Mouse (Mus musculus) heart, postnatal 4 days (tissue): ENCODE results near the gene Spata13. TPM values are rescaled to one million over a fixed set of nuclear protein-coding genes. Genes with fewer than 3 reads are reported as not detected.

Experiments
- DNase-seq: peaks from one replicate; pipeline ENCODE4 v3.0.0; 2021
- total RNA-seq, 2 experiments: library from RNA; stranded (reverse); gene quantifications; 2 replicates each; pipeline ENCODE4 v1.2.3; 2021

Spata13 gene
- total RNA-seq, 2 experiments from 2014 or later = 50.1 to 52.8 TPM

DNA sequence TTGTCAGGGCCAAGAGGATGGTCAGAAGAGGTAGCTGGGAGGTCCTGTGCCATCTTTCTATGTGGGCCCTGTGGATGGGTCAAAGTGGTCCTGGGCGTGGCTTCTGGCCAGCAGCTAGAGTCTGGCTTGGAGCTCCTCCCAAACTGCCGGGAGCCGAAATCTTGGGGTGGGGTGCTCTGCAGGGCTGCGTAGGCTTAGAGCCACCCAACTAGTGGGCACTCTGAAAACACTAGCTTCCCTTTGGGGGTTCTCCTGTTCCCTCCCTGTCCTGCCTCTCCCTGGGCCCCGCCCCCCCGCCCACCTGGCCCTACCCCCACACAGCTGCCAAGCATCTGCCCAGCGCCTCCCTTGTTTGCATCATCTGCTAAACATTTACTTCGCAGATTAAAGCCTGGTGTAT lies 87.5 kb downstream of the Spata13 start:
- no peak for DNase-seq

- no peak for DNase-seq
Observed at GRCm38 (mm10) chr14:60721938-60722337, 88.1 kb downstream of the Spata13 start.

DNA sequence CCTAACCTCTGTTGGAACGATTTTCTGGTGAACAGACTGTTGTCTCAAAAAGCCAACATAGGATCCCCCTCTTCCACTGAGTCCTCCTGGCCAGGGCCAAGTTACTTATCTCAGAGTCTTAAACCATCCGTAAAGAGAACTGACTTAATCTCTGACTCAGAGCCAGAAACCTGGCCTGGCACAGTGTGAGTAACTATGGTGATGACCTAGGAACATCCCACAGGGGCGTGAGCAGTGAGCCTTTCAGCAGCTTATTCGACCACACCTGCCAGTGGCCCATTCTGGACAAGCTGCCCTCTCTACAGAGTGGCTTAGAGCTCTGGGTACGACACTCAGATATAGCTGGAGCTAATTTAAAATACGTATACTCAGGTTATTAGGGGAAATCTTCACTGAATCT lies 92.3 kb downstream of the Spata13 start:
- DNase-seq = peak; percentile 62

- DNase-seq = no peak
Observed at GRCm38 (mm10) chr14:60727130-60727529, 93.3 kb downstream of the Spata13 start.

DNA sequence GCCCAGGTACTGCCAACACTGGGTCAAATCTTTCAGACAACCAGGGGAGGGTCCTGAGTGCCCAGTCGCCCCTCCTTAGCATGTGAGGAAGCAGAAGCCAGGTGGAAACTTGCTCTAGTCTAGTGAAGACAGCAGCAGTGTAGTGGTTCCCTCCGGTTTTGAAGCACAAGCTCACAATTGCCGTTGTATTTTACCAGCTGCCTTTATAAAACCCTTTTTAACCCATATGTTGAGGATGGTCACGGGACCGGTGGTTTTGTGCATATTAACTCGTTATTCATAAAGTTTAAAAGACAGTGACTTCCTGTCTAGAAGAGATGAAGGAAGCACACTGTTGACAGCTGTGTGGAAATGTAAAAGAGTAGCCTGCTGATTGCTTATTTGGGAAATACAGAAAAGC lies 98.3 kb downstream of the Spata13 start:
- DNase-seq = no peak

- peak; percentile 77 for DNase-seq
Observed at GRCm38 (mm10) chr14:60732787-60733186, 99.0 kb downstream of the Spata13 start.

GRCm38 (mm10) chr14:60733706-60734105 lies 99.9 kb downstream of the Spata13 start:
- DNase-seq = no peak

DNA sequence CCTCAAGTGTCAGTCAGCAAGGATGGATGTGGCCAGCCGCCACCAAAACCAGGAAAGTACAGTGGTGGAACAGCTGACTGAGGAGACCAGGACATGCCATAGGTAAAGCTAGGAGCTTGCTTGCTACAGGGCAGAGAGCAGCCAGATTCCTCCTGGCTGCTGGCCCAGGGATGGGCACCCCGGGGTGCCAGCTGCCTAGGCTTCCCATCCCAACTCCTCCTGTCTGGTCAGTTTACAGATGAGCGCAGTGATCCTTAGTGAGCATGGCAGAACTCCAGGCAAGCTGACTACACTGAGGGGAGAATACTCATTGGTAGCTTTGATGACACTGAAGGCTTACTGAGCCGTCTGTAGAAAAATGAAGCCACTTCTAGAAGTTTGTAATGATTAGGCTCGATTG lies 101.4 kb downstream of the Spata13 start:
- no peak for DNase-seq

- DNase-seq = no peak
Observed at GRCm38 (mm10) chr14:60735848-60736547, 102.2 kb downstream of the Spata13 start.

DNA sequence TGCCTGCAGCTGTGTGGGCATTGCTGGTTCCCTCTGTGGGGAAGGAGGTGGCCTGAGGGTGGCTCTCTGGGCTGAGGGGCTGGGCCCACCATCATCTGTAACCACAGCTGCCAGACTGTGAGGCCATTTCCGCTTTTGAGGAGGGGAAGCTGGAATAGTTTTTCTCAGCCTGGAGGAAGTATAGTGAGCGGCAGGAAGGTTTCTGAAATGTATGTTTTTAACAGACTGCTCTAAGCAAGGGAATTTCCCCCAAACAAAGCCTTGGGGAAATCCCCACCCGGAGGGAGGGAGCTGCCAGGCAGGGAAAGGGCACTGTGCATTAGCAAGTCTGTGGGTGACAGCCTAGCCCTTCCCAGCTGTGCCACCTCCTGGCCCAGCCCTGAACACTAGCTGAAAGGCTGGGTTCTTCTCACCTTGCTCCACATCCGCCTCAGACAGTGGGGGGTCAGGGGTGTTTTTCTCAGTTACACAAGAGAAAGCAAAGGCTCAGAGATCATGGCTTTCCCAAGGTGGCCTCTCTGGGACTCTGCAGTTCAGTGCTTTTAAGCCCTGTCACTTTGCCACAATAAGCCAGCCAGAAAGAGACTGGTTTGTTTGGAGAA lies 102.9 kb downstream of the Spata13 start:
- DNase-seq = peak; percentile 62

- no peak for DNase-seq
Observed at GRCm38 (mm10) chr14:60737202-60737611, 103.4 kb downstream of the Spata13 start.

GRCm38 (mm10) chr14:60738434-60738938 lies 104.7 kb downstream of the Spata13 start:
- no peak for DNase-seq

GRCm38 (mm10) chr14:60739155-60739554 lies 105.4 kb downstream of the Spata13 start:
- no peak for DNase-seq

GRCm38 (mm10) chr14:60739616-60740015 lies 105.8 kb downstream of the Spata13 start:
- no peak for DNase-seq

GRCm38 (mm10) chr14:60740507-60740906 lies 106.7 kb downstream of the Spata13 start:
- DNase-seq = no peak

DNA sequence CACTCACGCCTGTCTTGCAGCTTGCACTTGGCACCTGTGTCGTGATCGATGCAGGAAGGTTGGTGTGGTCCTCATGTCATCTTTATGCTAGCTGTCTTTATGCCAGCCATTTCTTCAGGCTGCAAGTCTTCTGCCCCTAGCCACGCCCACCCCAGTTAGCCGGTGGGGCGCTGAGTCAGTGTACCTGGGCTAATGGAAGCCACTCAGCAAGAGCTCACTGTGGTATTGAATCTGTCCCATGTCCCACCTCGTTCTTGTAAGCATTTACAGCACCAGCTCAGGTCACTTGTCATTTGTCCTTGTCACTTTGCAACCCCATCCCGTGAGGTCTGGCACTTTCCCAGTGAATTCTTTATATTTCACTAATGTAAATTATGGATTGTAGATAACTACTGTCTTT lies 107.2 kb downstream of the Spata13 start:
- peak; percentile 51 for DNase-seq

- DNase-seq = peak; percentile 92
Observed at GRCm38 (mm10) chr14:60741490-60741981, 107.7 kb downstream of the Spata13 start.

GRCm38 (mm10) chr14:60743681-60744080 lies 109.9 kb downstream of the Spata13 start:
- no peak for DNase-seq

- no peak for DNase-seq
Observed at GRCm38 (mm10) chr14:60745201-60745600, 111.4 kb downstream of the Spata13 start.

- DNase-seq = no peak
Observed at GRCm38 (mm10) chr14:60746141-60746540, 112.3 kb downstream of the Spata13 start.

- DNase-seq = no peak
Observed at GRCm38 (mm10) chr14:60747154-60747870, 113.5 kb downstream of the Spata13 start.

GRCm38 (mm10) chr14:60749880-60750279 lies 116.1 kb downstream of the Spata13 start:
- DNase-seq = no peak

DNA sequence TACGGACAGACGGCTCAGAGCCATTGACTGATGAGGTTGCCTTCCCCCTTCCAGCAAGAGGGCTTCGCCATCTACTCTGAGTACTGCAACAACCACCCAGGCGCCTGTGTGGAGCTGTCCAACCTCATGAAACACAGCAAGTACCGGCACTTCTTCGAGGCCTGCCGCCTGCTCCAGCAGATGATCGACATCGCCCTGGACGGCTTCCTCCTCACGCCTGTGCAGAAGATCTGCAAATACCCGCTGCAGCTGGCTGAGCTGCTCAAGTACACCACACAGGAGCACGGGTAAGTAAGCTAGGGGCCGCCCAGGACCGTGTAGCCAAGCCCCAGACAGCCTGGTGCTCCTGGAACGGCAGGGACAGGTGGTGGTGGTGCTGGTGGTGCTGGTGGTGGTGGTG lies 117.8 kb downstream of the Spata13 start:
- DNase-seq = no peak
